Mouse (Mus musculus): Measurements from ENCODE around the gene Lcor.

GRCm38 (mm10) chr19:41507872-41508271 is 25.4 kb downstream of the Lcor start:
- TF ChIP-seq CTCF (IDR thresholded peaks at IDR 0.05; ENCODE audit: low read depth, low read length) (no peak), POLR2A (IDR thresholded peaks at IDR 0.05; ENCODE audit: insufficient read depth, low read length) (no peak)

Data from ES-Bruce4 (cell line).